Mouse (Mus musculus): ENCODE measurements around the gene Slc25a48. TPM values are rescaled to one million over a fixed set of nuclear protein-coding genes. Genes with fewer than 3 reads are reported as not detected.

The Slc25a48 gene
- polyA plus RNA-seq, 1 experiment from 2014 or later = 0.11 TPM

- Histone ChIP-seq H3K4me1 (ENCODE audit: control insufficient read depth, insufficient read depth, low read length) (no peaks in the 10 kb centered on the region), H3K9ac (replicated peaks; ENCODE audit: low read length) (no peak overlapping the region), H3K36me3 (ENCODE audit: control insufficient read depth, insufficient read depth, low read length) (no peaks in the 10 kb centered on the region), H3K27ac (replicated peaks; ENCODE audit: low read depth, low read length) (no peak overlapping the region), H3K4me3 (replicated peaks; ENCODE audit: low read depth, low read length) (no peak overlapping the region), H3K27me3 (ENCODE audit: control insufficient read depth, insufficient read depth, low read length) (no peaks in the 10 kb centered on the region), H3K9me3 (ENCODE audit: control insufficient read depth, low read length) (no peaks in the 10 kb centered on the region), H3K4me2 (ENCODE audit: low read length) (no peak overlapping the region)
- DNase-seq (no peak), ATAC-seq (ENCODE audit: low FRiP score, low TSS enrichment) (no peak)
- WGBS = 61% methylated on average over 6 of the region's 6 CpGs
Observed at GRCm38 (mm10) chr13:56477271-56477670, 39.1 kb downstream of the Slc25a48 start.

GRCm38 (mm10) chr13:56478027-56478426 lies 39.9 kb downstream of the Slc25a48 start:
- no peak for ATAC-seq (ENCODE audit: low FRiP score, low TSS enrichment)
- H3K4me3 ChIP-seq (replicated peaks; ENCODE audit: low read depth, low read length) = no peak overlapping the region

GRCm38 (mm10) chr13:56482146-56482545 lies 44.0 kb downstream of the Slc25a48 start, which contains the start of gene Il9:
Gene Il9 (minus strand): TSS chr13:56482246.
- no peak within 1 kb of the TSS for H3K9ac ChIP-seq (replicated peaks; ENCODE audit: low read length)
- DNase-seq (no peak), ATAC-seq (ENCODE audit: low FRiP score, low TSS enrichment) (no peak)
- no peaks in the 10 kb centered on the region for H3K4me1 ChIP-seq (ENCODE audit: control insufficient read depth, insufficient read depth, low read length)
- no peaks in the 10 kb centered on the region for H3K27me3 ChIP-seq (ENCODE audit: control insufficient read depth, insufficient read depth, low read length)
- H3K4me2 ChIP-seq (ENCODE audit: low read length) = no peak within 1 kb of the TSS
- H3K9me3 ChIP-seq (ENCODE audit: control insufficient read depth, low read length) = no peaks in the 10 kb centered on the region
- no peaks in the 10 kb centered on the region for H3K36me3 ChIP-seq (ENCODE audit: control insufficient read depth, insufficient read depth, low read length)
- H3K4me3 ChIP-seq (replicated peaks; ENCODE audit: low read depth, low read length) = no peak within 1 kb of the TSS
- 90% methylated on average over 3 of the region's 3 CpGs for WGBS
- H3K27ac ChIP-seq (replicated peaks; ENCODE audit: low read depth, low read length) = no peak within 1 kb of the TSS

More at GRCm38 (mm10) chr13:56478027-56478426, 39.9 kb downstream of the Slc25a48 start:
- H3K4me1 ChIP-seq (ENCODE audit: control insufficient read depth, insufficient read depth, low read length) = no peaks in the 10 kb centered on the region
- no peaks in the 10 kb centered on the region for H3K36me3 ChIP-seq (ENCODE audit: control insufficient read depth, insufficient read depth, low read length)
- H3K27ac ChIP-seq (replicated peaks; ENCODE audit: low read depth, low read length) = no peak overlapping the region
- WGBS = 83% methylated on average over 6 of the region's 6 CpGs
- no peak overlapping the region for H3K4me2 ChIP-seq (ENCODE audit: low read length)
- H3K9ac ChIP-seq (replicated peaks; ENCODE audit: low read length) = no peak overlapping the region
- no peaks in the 10 kb centered on the region for H3K27me3 ChIP-seq (ENCODE audit: control insufficient read depth, insufficient read depth, low read length)
- H3K9me3 ChIP-seq (ENCODE audit: control insufficient read depth, low read length) = no peaks in the 10 kb centered on the region
- no peak for DNase-seq

- Histone ChIP-seq H3K9ac (replicated peaks; ENCODE audit: low read length) (no peak overlapping the region), H3K4me3 (replicated peaks; ENCODE audit: low read depth, low read length) (no peak overlapping the region), H3K4me2 (ENCODE audit: low read length) (no peak overlapping the region), H3K27ac (replicated peaks; ENCODE audit: low read depth, low read length) (no peak overlapping the region), H3K4me1 (ENCODE audit: control insufficient read depth, insufficient read depth, low read length) (no peaks in the 10 kb centered on the region), H3K27me3 (ENCODE audit: control insufficient read depth, insufficient read depth, low read length) (no peaks in the 10 kb centered on the region), H3K9me3 (ENCODE audit: control insufficient read depth, low read length) (no peaks in the 10 kb centered on the region), H3K36me3 (ENCODE audit: control insufficient read depth, insufficient read depth, low read length) (no peaks in the 10 kb centered on the region)
- WGBS = 78% methylated on average over 5 of the region's 5 CpGs
- DNase-seq (no peak), ATAC-seq (ENCODE audit: low FRiP score, low TSS enrichment) (no peak)
Observed at GRCm38 (mm10) chr13:56488012-56488411, 49.9 kb downstream of the Slc25a48 start.

- no peak for ATAC-seq (ENCODE audit: low FRiP score, low TSS enrichment)
- Histone ChIP-seq H3K27ac (replicated peaks; ENCODE audit: low read depth, low read length) (no peak overlapping the region), H3K36me3 (ENCODE audit: control insufficient read depth, insufficient read depth, low read length) (no peaks in the 10 kb centered on the region), H3K27me3 (ENCODE audit: control insufficient read depth, insufficient read depth, low read length) (no peaks in the 10 kb centered on the region), H3K4me3 (replicated peaks; ENCODE audit: low read depth, low read length) (no peak overlapping the region), H3K4me1 (ENCODE audit: control insufficient read depth, insufficient read depth, low read length) (no peaks in the 10 kb centered on the region), H3K9me3 (ENCODE audit: control insufficient read depth, low read length) (no peaks in the 10 kb centered on the region), H3K4me2 (ENCODE audit: low read length) (no peak overlapping the region), H3K9ac (replicated peaks; ENCODE audit: low read length) (no peak overlapping the region)
- 25% methylated on average over 3 of the region's 3 CpGs for WGBS
- DNase-seq = no peak
Observed at GRCm38 (mm10) chr13:56494440-56494839, 56.3 kb downstream of the Slc25a48 start.

DNA sequence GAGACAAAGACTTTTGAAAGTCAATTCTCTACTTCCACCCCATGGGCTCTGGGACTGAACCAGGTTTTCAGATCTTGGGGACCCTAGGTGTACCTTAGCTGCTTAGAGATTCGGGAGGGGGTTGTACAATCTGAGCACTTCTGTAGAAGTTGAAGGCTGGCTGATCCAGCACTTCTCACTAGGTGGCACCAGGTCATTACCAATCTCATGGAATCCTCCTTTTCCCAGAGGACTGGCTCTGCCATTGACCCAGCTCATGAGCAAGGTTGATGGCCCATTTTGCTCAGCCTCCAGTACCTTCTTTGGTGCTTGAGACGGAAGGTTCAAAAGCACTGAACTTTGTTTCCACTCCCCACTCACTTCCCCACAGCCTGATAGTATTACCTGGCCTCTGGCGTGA lies 62.0 kb downstream of the Slc25a48 start:
- Histone ChIP-seq H3K27me3 (ENCODE audit: control insufficient read depth, insufficient read depth, low read length) (no peaks in the 10 kb centered on the region), H3K4me3 (replicated peaks; ENCODE audit: low read depth, low read length) (no peak overlapping the region), H3K4me2 (ENCODE audit: low read length) (no peak overlapping the region), H3K9me3 (ENCODE audit: control insufficient read depth, low read length) (no peaks in the 10 kb centered on the region), H3K4me1 (ENCODE audit: control insufficient read depth, insufficient read depth, low read length) (no peaks in the 10 kb centered on the region), H3K9ac (replicated peaks; ENCODE audit: low read length) (no peak overlapping the region), H3K36me3 (ENCODE audit: control insufficient read depth, insufficient read depth, low read length) (no peaks in the 10 kb centered on the region), H3K27ac (replicated peaks; ENCODE audit: low read depth, low read length) (no peak overlapping the region)
- 81% methylated on average over 3 of the region's 3 CpGs for WGBS
- no peak for ATAC-seq (ENCODE audit: low FRiP score, low TSS enrichment)
- DNase-seq = peak; percentile 60

DNA sequence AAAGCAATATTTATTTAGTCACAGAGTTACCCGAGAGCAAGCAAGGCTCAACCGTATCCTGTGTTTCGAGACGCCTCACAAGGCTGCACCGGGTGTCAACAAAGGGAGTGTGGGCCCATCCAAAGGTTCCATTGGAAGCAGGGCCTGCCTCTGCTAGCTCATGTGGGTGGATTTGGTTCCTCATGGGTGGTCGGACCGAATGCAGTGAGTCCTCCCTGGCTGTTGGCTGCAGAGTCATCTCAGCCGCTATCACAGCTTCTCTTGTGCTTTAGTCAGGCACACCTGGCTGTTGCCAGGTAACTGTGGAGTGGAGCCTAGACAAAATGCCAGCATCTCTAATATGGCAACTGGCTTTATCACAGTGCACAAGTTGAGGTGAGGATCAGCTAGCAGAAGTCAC lies 62.5 kb downstream of the Slc25a48 start:
- no peaks in the 10 kb centered on the region for H3K27me3 ChIP-seq (ENCODE audit: control insufficient read depth, insufficient read depth, low read length)
- H3K9me3 ChIP-seq (ENCODE audit: control insufficient read depth, low read length) = no peaks in the 10 kb centered on the region
- WGBS = 92% methylated on average over 8 of the region's 8 CpGs
- H3K27ac ChIP-seq (replicated peaks; ENCODE audit: low read depth, low read length) = no peak overlapping the region
- H3K9ac ChIP-seq (replicated peaks; ENCODE audit: low read length) = no peak overlapping the region
- no peak overlapping the region for H3K4me3 ChIP-seq (replicated peaks; ENCODE audit: low read depth, low read length)
- DNase-seq (no peak), ATAC-seq (ENCODE audit: low FRiP score, low TSS enrichment) (no peak)
- no peaks in the 10 kb centered on the region for H3K36me3 ChIP-seq (ENCODE audit: control insufficient read depth, insufficient read depth, low read length)
- H3K4me1 ChIP-seq (ENCODE audit: control insufficient read depth, insufficient read depth, low read length) = no peaks in the 10 kb centered on the region
- H3K4me2 ChIP-seq (ENCODE audit: low read length) = no peak overlapping the region

DNA sequence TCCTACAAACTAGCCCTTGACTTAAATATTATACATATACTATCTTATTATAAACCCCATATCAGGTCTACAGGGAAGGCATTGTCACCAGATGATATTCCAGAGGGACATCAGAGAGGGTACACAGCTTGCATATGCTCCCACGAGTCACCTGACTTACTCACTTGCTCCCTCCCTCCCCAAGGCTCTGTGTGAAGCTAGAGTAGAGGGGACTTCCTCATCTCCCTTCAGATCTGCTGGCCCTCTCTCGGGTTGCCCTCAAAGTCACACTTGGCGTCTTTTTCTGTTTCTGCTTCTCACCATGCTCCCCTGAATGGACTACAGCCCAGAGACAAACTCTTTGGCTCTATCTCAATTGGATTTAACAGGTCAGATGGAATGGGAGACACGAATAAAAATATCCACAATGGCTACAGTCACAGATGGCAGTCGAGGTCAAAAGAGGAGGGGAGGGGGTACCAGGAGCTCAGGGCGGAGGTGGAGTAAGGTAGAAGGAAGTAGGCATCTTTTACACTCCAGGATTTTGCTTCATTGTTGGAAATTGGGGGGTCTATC lies 63.8 kb downstream of the Slc25a48 start:
- no peaks in the 10 kb centered on the region for H3K36me3 ChIP-seq (ENCODE audit: control insufficient read depth, insufficient read depth, low read length)
- ATAC-seq (ENCODE audit: low FRiP score, low TSS enrichment) (no peak), DNase-seq (no peak)
- no peak overlapping the region for H3K9ac ChIP-seq (replicated peaks; ENCODE audit: low read length)
- H3K27me3 ChIP-seq (ENCODE audit: control insufficient read depth, insufficient read depth, low read length) = no peaks in the 10 kb centered on the region
- no peak overlapping the region for H3K27ac ChIP-seq (replicated peaks; ENCODE audit: low read depth, low read length)
- no peak overlapping the region for H3K4me3 ChIP-seq (replicated peaks; ENCODE audit: low read depth, low read length)
- WGBS = 75% methylated on average over 6 of the region's 6 CpGs
- H3K4me1 ChIP-seq (ENCODE audit: control insufficient read depth, insufficient read depth, low read length) = no peaks in the 10 kb centered on the region
- no peaks in the 10 kb centered on the region for H3K9me3 ChIP-seq (ENCODE audit: control insufficient read depth, low read length)
- no peak overlapping the region for H3K4me2 ChIP-seq (ENCODE audit: low read length)

- Histone ChIP-seq H3K36me3 (ENCODE audit: control insufficient read depth, insufficient read depth, low read length) (no peaks in the 10 kb centered on the region), H3K9me3 (ENCODE audit: control insufficient read depth, low read length) (no peaks in the 10 kb centered on the region), H3K4me1 (ENCODE audit: control insufficient read depth, insufficient read depth, low read length) (no peaks in the 10 kb centered on the region), H3K4me2 (ENCODE audit: low read length) (no peak overlapping the region), H3K9ac (replicated peaks; ENCODE audit: low read length) (no peak overlapping the region), H3K4me3 (replicated peaks; ENCODE audit: low read depth, low read length) (no peak overlapping the region), H3K27me3 (ENCODE audit: control insufficient read depth, insufficient read depth, low read length) (no peaks in the 10 kb centered on the region), H3K27ac (replicated peaks; ENCODE audit: low read depth, low read length) (no peak overlapping the region)
- ATAC-seq (ENCODE audit: low FRiP score, low TSS enrichment) = no peak
- no peak for DNase-seq
- WGBS = 81% methylated on average over 6 of the region's 6 CpGs
Observed at GRCm38 (mm10) chr13:56506871-56507496, 68.8 kb downstream of the Slc25a48 start.
